Mouse (Mus musculus) bone marrow, adult 2 months (tissue): ENCODE measurements around the gene Fancd2.

Experiments
- CTCF ChIP-seq: fragments of 200-500 bp; IDR thresholded peaks from 2 replicates; pipeline ENCODE4 v1.5.1; 2011; ENCODE audit warnings: low read length, control low read depth; ENCODE audit not compliant: control insufficient read depth, insufficient read depth
- POLR2A ChIP-seq: fragments of 200-500 bp; IDR thresholded peaks from 2 replicates; pipeline ENCODE4 v1.6.1; 2011; ENCODE audit warnings: low read depth, mild to moderate bottlenecking, control low read depth, low read length, borderline replicate concordance; ENCODE audit not compliant: control insufficient read depth

- no peak for TF ChIP-seq CTCF
- no peak for TF ChIP-seq POLR2A
Measured at GRCm38 (mm10) chr6:113600543-113601139, 69.2 kb downstream of the Fancd2 start, which contains the start of gene Fancd2os.
